Mouse (Mus musculus) kidney, postnatal 0 days (tissue): ENCODE results near the gene Cdc42se1. TPM values are rescaled to one million over a fixed set of nuclear protein-coding genes. Genes with fewer than 3 reads are reported as not detected.

Experiments used
- ATAC-seq: fragments of 200-750 bp; cut with Nextera tagmentation; replicated peaks from 2 replicates; pipeline ENCODE4 v1.8.0; 2017; ENCODE audit warnings: low read depth, moderate number of reproducible peaks, moderate TSS enrichment, moderate library complexity; ENCODE audit not compliant: low FRiP score
- DNase-seq: peaks from one replicate; pipeline ENCODE4 v3.0.0-alpha.2; 2016; ENCODE audit warnings: low spot score
- H3K27ac ChIP-seq: fragments of 300-500 bp; sonication (generic); 2 replicates; pipeline ENCODE4 v1.5.1; 2014; ENCODE audit warnings: mild to moderate bottlenecking
- H3K27me3 ChIP-seq: fragments of 300-500 bp; sonication (generic); 2 replicates; pipeline ENCODE4 v1.6.1; 2014; ENCODE audit warnings: low read length, mixed read lengths; ENCODE audit not compliant: insufficient read depth
- H3K36me3 ChIP-seq: fragments of 300-500 bp; sonication (generic); 2 replicates; pipeline ENCODE4 v1.6.1; 2014; ENCODE audit warnings: low read length, mixed read lengths; ENCODE audit not compliant: insufficient read depth
- H3K4me1 ChIP-seq: fragments of 300-500 bp; sonication (generic); replicated peaks from 2 replicates; pipeline ENCODE4 v1.6.1; 2014; ENCODE audit warnings: antibody characterized with exemption, low read length, mixed read lengths; ENCODE audit not compliant: insufficient read depth
- H3K4me2 ChIP-seq: fragments of 300-500 bp; sonication (generic); 2 replicates; pipeline ENCODE4 v1.6.1; 2014; ENCODE audit warnings: mild to moderate bottlenecking, low read length, moderate library complexity, mixed read lengths
- H3K4me3 ChIP-seq: fragments of 300-500 bp; sonication (generic); replicated peaks from 2 replicates; pipeline ENCODE4 v1.5.1; 2014; ENCODE audit warnings: low read depth, low read length
- H3K9ac ChIP-seq: fragments of 300-500 bp; sonication (generic); 2 replicates; pipeline ENCODE4 v1.6.1; 2014; ENCODE audit warnings: low read depth, low read length
- H3K9me3 ChIP-seq: fragments of 300-500 bp; sonication (generic); replicated peaks from 2 replicates; pipeline ENCODE4 v1.6.1; 2016; ENCODE audit warnings: low read length, inconsistent platforms, mixed read lengths
- CTCF ChIP-seq: IDR thresholded peaks from 2 replicates; pipeline ENCODE4 v1.5.1; 2016; ENCODE audit warnings: antibody characterized with exemption, low read depth, mild to moderate bottlenecking, moderate library complexity
- WGBS: fragments of 180-500 bp; shearing (Covaris S2); extraction: QIAGEN DNeasy Blood & Tissue Kit; methylation state at CpG from one replicate; pipeline ENCODE4 v1.1.7; 2014; 5-methylcytosine and 5-hydroxymethylcytosine counted together
- polyA plus RNA-seq: library from polyadenylated mRNA; unstranded; fragments of >200 nt; fragmentation: Nextera tagmentation; extraction: Ambion mirVana; gene quantifications from 2 replicates; pipeline ENCODE4 v1.2.1, GENCODE M21; 2015

Gene Cdc42se1
- polyA plus RNA-seq, 1 experiment from 2014 or later, result 102 TPM

GRCm38 (mm10) chr3:95284501-95285281, 56.2 kb downstream of the Cdc42se1 start:
- TF ChIP-seq CTCF, result no peak
- H3K4me1 ChIP-seq, result peaks cover 20% of the 10 kb centered on the region
- ATAC-seq (no peak), DNase-seq (no peak)
- H3K27me3 ChIP-seq, result no peaks in the 10 kb centered on the region
- H3K4me2 ChIP-seq, result peak overlapping the region; percentile 75
- no peaks in the 10 kb centered on the region for H3K9me3 ChIP-seq
- H3K27ac ChIP-seq, result no peak overlapping the region
- 82% methylated on average over 12 of the region's 12 CpGs for WGBS
- H3K9ac ChIP-seq, result no peak overlapping the region
- H3K36me3 ChIP-seq, result peaks cover 16% of the 10 kb centered on the region; the same call in 1 of the 2 replicates
- H3K4me3 ChIP-seq, result peak overlapping the region; percentile 58; the same call in 1 of the 2 replicates

- H3K4me3 ChIP-seq, result no peak overlapping the region
- 85% methylated on average over 5 of the region's 5 CpGs for whole genome bisulfite sequencing
- no peak for TF ChIP-seq CTCF
- peak overlapping the region; percentile 64 for H3K27ac ChIP-seq
- no peaks in the 10 kb centered on the region for H3K9me3 ChIP-seq
- H3K4me2 ChIP-seq, result peak overlapping the region; percentile 75; the same call in 1 of the 2 replicates
- H3K4me1 ChIP-seq, result peaks cover 20% of the 10 kb centered on the region
- H3K9ac ChIP-seq, result peak overlapping the region; percentile 37; the same call in 1 of the 2 replicates
- ATAC-seq (no peak), DNase-seq (no peak)
- peaks cover 17% of the 10 kb centered on the region; the same call in 1 of the 2 replicates for H3K36me3 ChIP-seq
- no peaks in the 10 kb centered on the region for H3K27me3 ChIP-seq
Observed at GRCm38 (mm10) chr3:95285390-95285789, 56.9 kb downstream of the Cdc42se1 start.

Other genes with a start within 250 kb of the Cdc42se1 start
- 19.7 and 20.0 TPM in 2 replicates for gene Zfp687, start 213.3 kb upstream of the Cdc42se1 start, polyA plus RNA-seq
- 214 and 231 TPM in 2 replicates for gene Psmd4, start 186.1 kb upstream of the Cdc42se1 start, polyA plus RNA-seq
- 17.8 and 19.8 TPM in 2 replicates for gene Pip5k1a, start 121.8 kb upstream of the Cdc42se1 start, polyA plus RNA-seq
- gene Vps72, start 117.7 kb upstream of the Cdc42se1 start, polyA plus RNA-seq, result 116 and 120 TPM in 2 replicates
- gene Tmod4, start 104.3 kb upstream of the Cdc42se1 start, polyA plus RNA-seq, result 0.69 and 0.83 TPM in 2 replicates
- gene Scnm1, start 94.7 kb upstream of the Cdc42se1 start, polyA plus RNA-seq, result 63.0 and 63.5 TPM in 2 replicates
- 14.4 and 15.2 TPM in 2 replicates for gene Lysmd1, start 94.6 kb upstream of the Cdc42se1 start, polyA plus RNA-seq
- 2.8 and 3.6 TPM in 2 replicates for gene Tnfaip8l2, start 86.4 kb upstream of the Cdc42se1 start, polyA plus RNA-seq
- gene Sema6c, start 68.3 kb upstream of the Cdc42se1 start, polyA plus RNA-seq, result 1.8 and 2.9 TPM in 2 replicates
- 4.5 and 5.4 TPM in 2 replicates for gene Gabpb2, start 10.8 kb upstream of the Cdc42se1 start, polyA plus RNA-seq
- 11.2 and 11.8 TPM in 2 replicates for gene Mllt11, start 3.4 kb downstream of the Cdc42se1 start, polyA plus RNA-seq
- 1.2 and 1.3 TPM in 2 replicates for gene Gm128, start 12.9 kb downstream of the Cdc42se1 start, polyA plus RNA-seq
- gene Bnipl, start 22.5 kb downstream of the Cdc42se1 start, polyA plus RNA-seq, result 0.82 and 1.6 TPM in 2 replicates
- 72.6 and 73.2 TPM in 2 replicates for gene Mindy1, start 52.6 kb downstream of the Cdc42se1 start, polyA plus RNA-seq
- gene Prune1, start 53.3 kb downstream of the Cdc42se1 start, polyA plus RNA-seq, result 20.1 and 20.3 TPM in 2 replicates
- 9.9 and 10.1 TPM in 2 replicates for gene Anxa9, start 78.4 kb downstream of the Cdc42se1 start, polyA plus RNA-seq
- 172 and 186 TPM in 2 replicates for gene Cers2, start 86.1 kb downstream of the Cdc42se1 start, polyA plus RNA-seq
- 22.2 and 23.2 TPM in 2 replicates for gene Setdb1, start 128.5 kb downstream of the Cdc42se1 start, polyA plus RNA-seq
- gene 4930558C23Rik, start 174.1 kb downstream of the Cdc42se1 start, polyA plus RNA-seq, result 0.22 and 0.26 TPM in 2 replicates
- 21.6 and 26.7 TPM in 2 replicates for gene Arnt, start 205.7 kb downstream of the Cdc42se1 start, polyA plus RNA-seq